Mouse (Mus musculus) layer of hippocampus, adult 8-10 months (tissue): ENCODE data around the gene Slc4a3. TPM values are rescaled to one million over a fixed set of nuclear protein-coding genes. Genes with fewer than 3 reads are reported as not detected.

Source experiments
- DNase-seq, 2 experiments: peaks; one replicate each; pipeline ENCODE4 v3.0.0; 2022; ENCODE audit warnings: low spot score in 2 of 2
- total RNA-seq, 4 experiments: library from RNA; stranded (reverse); gene quantifications; 2 replicates each; pipeline ENCODE4 v1.2.4; 2022

Slc4a3 gene
- total RNA-seq, 4 experiments from 2014 or later, result 110 to 153 (median 129) TPM

DNA sequence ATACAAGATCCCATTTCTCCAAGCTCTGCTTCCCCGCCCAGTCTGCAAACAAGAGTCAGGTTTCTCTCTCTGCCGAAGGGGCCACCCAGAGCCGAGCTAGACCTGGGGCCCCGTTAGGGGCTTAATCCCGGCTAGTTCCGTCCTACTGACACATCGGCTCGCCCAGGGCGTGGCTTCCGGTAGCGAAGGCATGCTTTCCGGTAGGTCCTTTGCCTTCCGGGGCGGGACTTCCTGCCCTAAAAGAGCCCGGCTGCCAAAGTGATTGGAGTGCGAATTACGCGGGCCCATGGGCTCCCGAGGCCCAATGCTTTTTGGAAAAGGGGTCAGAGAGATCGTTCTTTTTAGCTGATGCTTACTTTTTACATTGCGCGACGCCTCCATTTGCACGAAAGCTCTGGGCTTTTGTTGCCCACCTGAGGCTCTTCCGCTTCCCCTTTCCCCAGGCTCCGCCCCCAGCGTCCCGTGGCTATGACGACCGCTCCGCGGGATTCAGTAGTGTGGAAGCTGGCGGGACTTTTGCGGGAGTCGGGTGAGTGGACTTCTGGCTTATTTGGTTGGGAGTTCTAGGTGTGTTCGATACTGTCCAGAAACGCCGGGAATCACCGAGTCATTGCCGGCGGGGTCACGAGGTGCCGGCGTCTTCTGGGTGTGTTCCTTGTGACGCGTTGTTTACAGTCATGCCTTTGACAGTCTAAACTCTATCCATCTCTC is 24.6 kb upstream of the Slc4a3 start, which contains the start of gene Stk11ip:
Gene Stk11ip, plus strand, starts transcription at position 209 of the 711 bp plus-strand sequence.
- DNase-seq, result peak; percentile 84 to 91

DNA sequence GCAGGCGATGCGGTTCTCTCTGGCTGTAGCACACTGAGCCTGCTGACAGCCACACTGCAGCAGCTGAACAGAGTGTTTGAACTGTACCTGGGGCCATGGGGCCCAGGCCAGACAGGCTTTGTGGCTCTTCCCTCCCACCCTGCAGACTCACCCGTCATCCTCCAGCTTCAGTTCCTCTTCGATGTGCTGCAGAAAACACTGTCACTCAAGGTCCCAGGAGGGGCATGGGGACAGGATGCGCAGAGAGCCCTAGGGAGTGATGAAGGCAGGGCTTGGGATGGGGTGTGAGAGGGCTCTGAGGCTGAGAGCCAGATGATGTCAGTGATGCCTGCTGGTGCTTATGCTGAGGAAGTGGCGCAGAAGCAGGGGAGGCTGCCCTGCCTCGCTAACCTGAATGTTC is 21.4 kb upstream of the Slc4a3 start:
- DNase-seq, result no peak

DNA sequence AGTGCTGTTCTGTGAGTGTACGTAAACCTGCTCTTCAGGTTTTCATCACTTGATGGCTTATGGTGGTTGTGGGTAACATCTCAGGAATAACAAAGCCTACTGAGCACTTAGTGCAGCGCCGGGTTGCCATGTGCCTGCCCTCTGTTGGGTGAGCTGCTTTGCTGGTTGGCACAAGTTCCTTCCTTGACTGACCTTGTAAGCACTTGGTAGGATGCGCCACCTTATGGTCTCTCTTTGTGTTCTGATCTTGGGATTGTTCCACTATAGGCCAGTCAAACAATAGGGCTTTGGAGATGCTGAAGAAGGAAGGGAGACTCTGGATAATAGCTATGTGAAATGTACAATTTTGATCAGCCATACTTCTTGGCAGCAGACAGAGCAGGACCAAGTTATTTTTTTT is 15.5 kb upstream of the Slc4a3 start:
- DNase-seq, result no peak

DNA sequence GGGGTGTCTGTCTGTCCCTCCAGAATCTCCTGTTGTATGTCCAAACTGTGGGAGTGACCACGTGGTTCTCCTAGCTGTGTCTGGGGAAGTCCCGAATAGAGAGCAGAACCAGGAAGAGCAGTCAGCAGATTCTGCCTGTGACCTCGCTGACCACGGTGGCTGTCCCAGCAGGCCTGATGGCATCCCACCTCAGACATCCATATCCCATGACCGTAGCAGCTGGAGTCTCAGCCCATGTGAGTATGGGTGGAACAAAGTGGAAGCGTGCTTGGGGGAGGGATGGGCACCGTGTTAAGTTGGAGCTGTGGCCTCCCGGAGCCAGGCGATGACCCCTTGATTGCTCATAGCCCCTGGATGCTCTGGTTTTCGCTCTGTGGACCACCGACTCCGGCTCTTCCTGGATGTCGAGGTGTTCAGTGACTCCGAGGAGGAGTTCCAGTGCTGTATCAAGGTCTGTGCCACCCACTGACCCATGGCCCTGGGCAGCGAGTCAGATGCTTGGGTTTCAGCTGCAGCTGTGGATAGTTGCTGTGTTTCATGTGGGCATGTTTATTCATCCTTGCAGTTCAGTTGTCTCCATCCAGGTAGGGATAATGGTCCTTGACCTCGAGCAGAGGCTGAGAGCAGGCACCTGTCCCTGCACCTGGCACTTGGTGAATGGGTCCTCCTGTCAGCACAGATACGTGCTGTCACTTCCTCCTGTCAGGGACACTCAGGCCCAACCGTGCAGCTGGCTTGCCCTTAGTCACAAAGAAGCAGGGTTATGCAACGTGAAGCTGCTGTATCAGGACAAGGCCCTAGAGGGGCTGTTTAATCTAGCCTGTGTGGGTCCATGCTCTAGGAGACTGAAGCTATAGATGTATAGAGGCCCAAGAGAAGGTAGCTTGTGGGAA is 13.5 kb upstream of the Slc4a3 start:
- no peak for DNase-seq

DNA sequence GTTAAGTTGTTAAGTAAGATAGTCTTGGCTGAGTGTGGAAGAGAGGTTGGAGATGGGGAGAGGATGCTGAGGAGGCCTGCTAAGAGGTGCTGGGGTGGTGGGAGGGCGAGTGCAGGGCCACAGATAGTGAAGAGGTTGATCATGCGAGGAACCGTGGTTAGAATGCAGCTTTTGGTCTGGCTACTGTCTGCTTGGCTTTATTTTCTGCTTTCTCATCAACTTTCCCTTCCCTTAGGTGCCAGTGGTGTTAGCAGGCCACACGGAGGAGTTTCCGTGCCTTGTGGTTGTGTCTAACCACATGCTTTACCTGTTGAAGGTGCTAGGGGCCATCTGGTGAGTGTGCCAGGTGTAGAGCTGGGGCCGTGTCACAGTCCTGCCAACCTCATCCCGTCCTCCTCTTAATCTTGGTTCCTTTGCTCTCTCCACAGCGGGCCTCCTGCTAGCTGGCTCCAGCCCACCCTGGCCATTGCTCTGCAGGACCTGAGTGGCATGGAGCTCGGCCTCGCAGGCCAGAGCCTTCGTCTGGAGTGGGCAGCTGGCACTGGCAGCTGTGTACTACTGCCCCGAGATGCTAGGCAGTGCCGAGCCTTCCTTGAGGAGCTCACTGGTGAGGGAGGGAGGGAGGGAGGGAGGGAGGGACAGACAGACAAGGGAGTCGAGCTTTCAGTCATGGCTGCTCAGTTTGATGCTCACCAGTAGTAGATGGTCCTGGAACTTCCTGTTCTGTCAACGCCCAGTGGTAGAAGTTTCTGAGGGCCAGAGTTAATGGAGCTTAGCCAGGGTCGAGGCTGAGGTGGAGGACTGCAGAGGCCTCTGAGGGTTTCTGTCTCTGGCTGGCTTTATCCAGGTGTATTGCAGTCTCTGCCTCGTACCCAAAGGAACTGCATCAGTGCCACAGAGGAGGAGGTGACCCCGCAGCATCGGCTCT is 12.5 kb upstream of the Slc4a3 start:
- no peak for DNase-seq

DNA sequence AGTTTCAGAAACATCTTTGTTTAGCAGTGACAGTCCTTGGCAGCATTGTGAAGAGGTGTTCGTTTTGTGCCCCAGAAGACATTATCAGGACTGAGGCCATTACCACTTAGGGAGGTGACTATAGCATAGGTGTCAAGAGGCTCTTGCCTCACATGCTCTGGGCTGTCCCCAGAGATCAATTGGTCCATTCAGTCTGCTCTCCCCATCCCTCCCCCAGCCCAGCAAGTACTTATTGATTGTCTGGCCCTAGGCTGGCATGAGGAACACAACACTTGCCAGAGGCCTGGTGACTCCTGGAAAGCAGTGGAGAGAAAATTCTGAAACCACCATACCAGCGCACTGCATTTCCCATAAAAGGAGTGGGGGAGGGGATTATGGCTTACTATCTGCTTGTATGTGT is 8.5 kb upstream of the Slc4a3 start:
- DNase-seq, result no peak

DNA sequence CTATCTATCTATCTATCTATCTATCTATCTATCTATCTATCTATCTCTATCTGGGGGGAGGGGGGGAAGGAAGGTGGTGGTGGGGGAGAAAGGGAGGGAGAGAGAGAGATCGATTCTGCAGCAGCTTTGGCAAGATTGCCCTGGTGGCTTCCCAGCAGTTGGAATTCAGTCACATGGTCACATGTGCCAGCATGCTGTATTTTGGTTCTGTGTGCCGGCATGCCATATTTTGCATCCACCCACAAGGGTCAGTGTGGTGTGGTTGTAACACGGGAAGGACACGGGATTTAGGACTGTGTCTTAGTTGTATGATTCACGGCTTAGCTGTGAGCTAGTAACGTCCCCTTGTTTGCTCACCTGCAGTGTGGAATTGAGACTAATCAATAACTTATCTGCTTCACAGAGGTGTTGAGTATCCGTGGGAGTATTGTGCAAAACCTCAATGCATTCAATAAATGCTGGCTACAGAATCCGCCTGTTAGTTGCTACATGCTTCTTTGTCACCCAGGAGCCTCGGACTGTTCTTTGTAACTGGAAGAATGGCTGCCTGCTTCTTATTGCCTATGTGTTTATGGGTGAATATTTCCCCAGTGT is 7.4 kb upstream of the Slc4a3 start:
- DNase-seq, result no peak

DNA sequence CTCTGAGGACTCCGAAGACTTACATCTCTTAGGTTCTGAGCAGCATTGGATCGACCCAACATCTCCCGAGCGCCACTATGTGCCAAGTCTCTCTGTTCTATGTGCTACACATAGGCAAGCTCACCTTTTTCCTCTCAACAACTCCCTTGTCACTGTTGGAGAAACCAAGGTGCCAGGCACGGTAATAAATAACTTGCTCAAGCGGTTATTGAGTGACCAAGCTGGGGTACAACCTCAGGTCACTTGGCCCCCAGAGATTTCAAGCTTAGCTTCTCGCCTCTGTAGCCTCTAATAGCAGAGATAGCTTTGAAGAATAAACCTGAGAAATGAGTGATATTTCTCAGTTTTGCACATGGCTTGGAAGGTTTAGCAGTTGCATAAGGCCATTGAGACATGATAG is 4.6 kb upstream of the Slc4a3 start:
- DNase-seq, result no peak

DNA sequence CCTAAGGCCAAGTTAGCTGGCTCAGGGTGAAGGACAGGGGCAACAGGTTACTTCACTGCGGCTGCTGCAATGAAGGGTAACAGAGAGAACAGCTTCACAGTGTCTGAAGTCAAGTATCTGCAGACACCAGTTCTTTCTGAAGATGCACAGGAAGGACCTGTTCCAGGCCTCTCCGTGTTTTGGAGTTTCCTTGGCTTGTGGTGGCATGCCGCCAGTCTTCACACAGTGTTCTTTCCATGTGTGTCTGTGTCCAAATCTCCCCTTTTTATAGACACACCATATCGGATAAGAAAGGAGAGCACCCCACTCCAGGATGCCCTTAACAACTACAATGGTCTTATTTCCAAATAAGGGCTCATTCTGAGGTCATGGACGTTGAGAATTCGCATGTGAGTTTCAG is 1.7 kb upstream of the Slc4a3 start:
- DNase-seq, result no peak

DNA sequence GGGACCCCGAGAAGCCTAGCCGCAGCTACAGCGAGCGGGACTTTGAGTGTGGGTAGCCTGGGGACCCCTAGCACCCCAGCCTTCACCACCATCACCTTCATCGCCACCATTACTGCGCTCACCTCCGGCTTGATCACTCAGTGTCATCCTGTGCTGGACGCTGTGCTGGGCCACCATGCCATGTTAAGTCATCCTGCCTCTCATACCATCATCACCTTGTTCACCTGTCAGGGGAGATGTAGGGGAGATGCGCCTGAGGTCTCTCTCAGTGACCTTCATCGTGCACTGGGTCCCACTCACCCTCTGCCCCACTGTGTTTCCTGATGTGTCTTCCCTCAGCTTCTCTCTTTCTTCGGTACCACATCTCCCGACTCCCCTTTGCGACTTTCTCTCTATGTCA is 1.3 kb downstream of the Slc4a3 start:
- no peak for DNase-seq

DNA sequence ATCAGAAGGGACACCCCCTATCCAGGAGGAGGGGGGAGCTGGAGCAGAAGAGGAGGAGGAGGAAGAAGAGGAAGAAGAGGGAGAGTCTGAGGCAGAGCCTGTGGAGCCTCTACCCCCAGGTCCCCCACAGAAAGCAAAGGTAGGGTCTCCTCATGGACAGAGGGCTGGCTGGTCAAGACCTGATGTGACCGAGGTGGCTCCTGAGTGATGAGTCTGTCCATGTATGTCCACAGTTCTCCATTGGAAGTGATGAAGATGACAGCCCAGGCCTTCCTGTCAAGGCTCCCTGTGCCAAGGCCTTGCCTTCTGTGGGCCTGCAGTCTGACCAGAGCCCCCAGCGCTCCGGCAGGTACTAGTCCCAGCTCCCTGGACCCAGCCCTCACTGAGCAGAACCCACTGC is 2.0 kb downstream of the Slc4a3 start:
- DNase-seq, result no peak

DNA sequence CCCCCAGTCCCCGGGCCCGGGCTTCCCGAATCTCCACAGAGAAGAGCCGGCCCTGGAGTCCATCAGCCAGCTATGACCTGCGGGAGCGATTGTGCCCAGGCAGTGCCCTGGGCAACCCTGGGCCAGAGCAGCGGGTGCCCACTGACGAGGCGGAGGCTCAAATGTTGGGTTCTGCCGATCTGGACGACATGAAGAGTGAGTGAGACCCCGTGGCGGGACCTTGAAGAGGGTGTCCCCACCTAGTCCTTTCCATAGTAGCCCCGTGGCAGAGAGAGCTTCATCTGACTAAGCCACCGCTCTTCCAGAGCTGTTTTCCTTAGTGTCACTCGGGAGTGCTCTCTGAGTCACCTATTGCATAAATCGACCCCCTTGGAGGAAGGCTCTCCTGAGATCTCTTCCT is 2.8 kb downstream of the Slc4a3 start:
- DNase-seq, result no peak

DNA sequence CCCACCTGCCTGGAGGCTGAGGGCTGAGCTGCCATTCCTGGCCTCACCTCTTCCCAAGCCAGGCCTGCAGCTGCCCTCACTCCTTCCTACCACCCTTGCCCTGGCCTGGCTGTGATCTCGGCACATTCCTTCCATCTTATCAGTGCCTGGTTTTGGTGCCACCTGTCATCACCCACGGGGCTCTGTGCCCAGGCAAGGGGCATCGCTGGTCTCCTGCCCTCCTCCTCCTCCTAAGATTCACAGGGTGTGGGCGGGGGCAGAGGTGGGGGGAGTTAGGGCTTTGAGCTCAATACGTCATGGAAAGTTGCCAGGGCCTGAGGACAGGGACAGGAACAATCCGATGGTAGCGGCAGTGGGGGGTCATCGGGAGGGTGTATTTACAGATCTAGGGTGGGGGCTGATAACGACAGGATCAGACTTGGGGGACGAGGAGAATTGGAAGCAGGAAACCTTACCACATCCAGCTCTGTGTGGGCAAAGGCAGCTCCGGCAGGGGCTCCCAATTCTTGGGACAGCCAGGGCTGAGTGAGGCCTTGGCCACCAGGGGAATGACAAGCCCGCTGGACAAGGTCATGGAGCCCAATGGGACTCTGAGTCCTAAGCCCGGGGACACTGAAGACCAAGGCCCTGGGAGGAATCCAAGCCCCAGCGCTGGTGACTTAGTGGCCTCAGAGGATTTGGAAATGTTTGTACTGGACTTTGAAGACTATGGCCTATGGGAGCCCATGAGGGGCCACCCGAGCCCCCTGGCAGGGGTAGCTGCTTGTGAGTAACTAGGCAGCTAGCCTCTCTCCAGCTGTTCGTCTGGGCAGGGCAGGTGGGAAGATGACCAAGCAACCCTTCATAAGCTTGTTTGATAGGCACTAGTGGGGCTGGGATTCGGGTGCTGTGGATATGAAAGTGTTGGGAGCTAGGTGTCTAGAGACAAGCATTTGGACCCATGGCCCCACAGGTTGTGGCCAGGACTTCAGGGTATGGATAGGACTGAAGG is 3.5 kb downstream of the Slc4a3 start:
- DNase-seq, result no peak

DNA sequence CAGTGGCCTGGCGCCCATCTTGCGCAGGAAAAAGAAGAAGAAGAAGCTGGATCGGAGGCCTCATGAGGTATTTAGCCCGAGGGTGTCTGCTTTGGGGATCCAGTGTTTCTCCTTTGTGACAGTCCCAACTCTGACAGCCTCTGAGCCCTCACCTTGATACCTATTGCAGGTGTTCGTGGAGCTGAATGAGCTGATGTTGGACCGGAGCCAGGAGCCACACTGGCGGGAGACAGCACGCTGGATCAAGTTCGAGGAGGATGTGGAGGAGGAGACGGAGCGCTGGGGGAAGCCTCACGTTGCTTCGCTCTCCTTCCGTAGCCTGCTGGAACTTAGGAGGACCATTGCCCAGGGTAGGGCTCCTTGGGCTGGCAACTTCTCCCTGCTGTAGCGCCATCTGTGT is 4.5 kb downstream of the Slc4a3 start:
- DNase-seq, result no peak

DNA sequence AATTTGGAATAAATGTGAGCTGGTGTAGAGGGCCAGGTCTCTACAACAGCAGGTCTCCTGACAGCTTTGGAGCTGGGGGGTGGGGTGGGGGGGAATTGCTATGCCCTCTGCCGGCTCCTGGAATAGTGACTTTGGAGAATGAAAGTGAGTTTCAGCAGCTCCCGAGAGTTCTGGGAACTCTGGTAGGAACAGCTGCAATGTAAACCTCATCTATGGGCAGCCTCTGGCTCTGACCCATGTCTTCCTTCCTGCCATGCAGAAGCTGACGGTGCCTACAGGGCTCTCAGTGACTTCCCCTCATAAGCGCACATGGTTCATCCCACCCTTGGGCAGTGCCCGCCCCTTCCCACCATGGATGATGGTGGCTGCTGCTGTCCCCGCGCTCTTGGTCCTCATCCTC is 9.6 kb downstream of the Slc4a3 start:
- DNase-seq, result no peak

DNA sequence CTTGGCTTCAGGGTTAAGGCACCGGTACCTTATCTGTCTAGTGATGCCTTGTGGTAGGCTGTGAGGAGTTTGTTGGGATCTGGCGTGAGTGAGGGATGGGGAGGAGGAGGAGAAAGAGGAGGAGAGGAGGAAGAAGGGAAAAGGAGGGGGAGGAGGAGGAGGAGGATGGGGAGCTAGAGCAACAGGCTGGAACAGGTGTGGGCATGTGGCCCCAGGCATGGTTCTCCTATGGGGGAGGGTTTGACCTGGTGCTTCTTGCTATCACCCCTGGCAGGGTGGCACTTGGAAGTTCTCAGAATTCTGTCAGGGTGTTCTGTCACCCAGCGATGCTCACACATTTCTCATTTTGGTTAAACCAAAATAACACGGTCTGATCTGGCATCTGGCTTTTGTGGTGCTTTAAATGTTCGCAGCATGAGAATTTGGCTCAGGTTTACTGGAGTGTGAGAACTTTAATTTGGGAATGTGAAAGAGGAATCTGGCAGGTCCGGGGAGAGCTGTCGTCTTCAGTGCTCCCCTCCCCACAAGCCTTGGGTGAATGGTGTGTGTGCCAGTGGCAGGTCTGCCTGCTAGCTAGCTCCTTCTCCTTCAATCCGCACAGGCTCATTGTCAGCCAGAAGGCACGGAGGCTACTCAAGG is 10.2 kb downstream of the Slc4a3 start:
- DNase-seq, result no peak

DNA sequence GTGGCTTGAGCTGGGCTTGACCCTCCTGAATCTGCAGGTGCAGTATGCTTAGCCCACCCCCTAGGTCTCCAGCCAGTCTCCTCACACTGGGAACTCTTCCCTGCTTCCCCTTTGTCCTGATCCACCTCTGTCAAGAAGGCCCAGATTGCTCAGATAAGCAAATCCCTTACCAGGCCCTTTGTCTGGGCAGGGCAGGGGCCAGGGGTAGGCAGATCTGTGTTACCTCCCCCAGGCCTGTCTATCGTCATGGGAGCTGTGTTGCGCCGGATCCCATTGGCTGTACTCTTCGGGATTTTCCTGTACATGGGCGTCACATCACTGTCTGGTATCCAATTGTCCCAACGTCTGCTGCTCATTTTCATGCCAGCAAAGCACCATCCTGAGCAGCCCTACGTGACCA is 11.0 kb downstream of the Slc4a3 start:
- no peak for DNase-seq

DNA sequence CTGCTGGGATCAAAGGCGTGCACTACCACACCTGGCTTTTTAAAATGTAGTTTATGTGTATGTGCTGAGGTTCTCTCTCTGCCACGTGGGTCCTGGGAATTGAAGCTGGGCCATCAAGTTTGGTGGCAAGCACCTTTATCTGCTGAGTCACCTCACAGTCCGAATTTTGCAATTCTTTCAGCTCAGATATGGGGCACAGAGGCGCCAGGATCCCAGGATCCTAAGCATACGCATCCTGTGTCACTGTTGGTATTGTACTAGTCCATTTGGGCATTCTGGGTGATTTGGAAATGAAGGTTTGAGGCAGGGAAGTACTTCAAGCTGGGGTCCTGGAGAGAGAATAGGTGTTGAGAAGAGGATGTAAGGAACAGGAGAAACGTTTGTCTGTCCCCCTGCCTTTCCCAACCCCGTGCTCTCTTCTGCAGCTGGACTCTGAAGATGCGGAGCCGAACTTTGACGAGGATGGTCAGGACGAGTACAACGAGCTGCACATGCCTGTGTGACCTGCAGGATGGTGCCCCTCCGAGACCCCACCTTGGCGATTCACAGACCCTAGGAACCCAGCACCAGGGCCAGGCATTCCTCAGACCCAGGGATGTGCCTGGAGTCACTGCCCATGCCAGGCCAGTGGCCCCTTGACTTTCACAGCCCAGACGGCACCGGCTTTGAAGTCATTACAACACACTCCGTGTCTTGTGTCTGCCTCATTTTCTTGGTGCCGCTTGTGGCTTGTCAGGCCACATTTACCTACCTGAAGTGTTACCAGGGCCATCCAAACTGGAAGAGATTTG is 12.5 kb downstream of the Slc4a3 start:
- no peak for DNase-seq
